Mouse (Mus musculus) forebrain, postnatal 0 days (tissue): ENCODE measurements at regions not wholly inside any gene's neighbourhood (a gene's known extent, or its start where the extent isn't known, plus 50 kb on each side); places are given as distances from the start of the nearest gene placed in this dataset.

Source experiments
- ATAC-seq: fragments of 200-750 bp; cut with Nextera tagmentation; 2 replicates; pipeline ENCODE4 v1.8.0; 2017; ENCODE audit warnings: mild to moderate bottlenecking, moderate library complexity
- DNase-seq: peaks from one replicate; pipeline ENCODE4 v3.0.0-alpha.2; 2015
- H3K27ac ChIP-seq: fragments of 300-500 bp; sonication (generic); 2 replicates; pipeline ENCODE4 v1.5.1; 2014; ENCODE audit warnings: low read depth, mild to moderate bottlenecking, antibody characterized with exemption, low read length, moderate library complexity, mixed read lengths
- H3K27me3 ChIP-seq: fragments of 300-500 bp; sonication (generic); 2 replicates; pipeline ENCODE4 v1.6.1; 2014; ENCODE audit warnings: mild to moderate bottlenecking, low read length, mixed read lengths; ENCODE audit not compliant: insufficient read depth
- H3K36me3 ChIP-seq: fragments of 300-500 bp; sonication (generic); 2 replicates; pipeline ENCODE4 v1.6.1; 2014; ENCODE audit warnings: mild to moderate bottlenecking, moderate library complexity; ENCODE audit not compliant: insufficient read depth
- H3K4me1 ChIP-seq: fragments of 300-500 bp; sonication (generic); 2 replicates; pipeline ENCODE4 v1.6.1; 2014; ENCODE audit warnings: antibody characterized with exemption; ENCODE audit not compliant: insufficient read depth
- H3K4me2 ChIP-seq: fragments of 300-500 bp; sonication (generic); 2 replicates; pipeline ENCODE4 v1.6.1; 2014; ENCODE audit warnings: low read depth, mild to moderate bottlenecking, moderate library complexity
- H3K4me3 ChIP-seq: fragments of 300-500 bp; sonication (generic); 2 replicates; pipeline ENCODE4 v1.5.1; 2014; ENCODE audit warnings: low read depth, low read length, mixed read lengths
- H3K9ac ChIP-seq: fragments of 300-500 bp; sonication (generic); 2 replicates; pipeline ENCODE4 v1.6.1; 2014; ENCODE audit warnings: mild to moderate bottlenecking
- H3K9me3 ChIP-seq: fragments of 300-500 bp; sonication (generic); 2 replicates; pipeline ENCODE4 v1.6.1; 2016; ENCODE audit warnings: low read length
- CTCF ChIP-seq: sonication (generic); IDR thresholded peaks from 2 replicates; pipeline ENCODE4 v1.5.1; 2016; ENCODE audit warnings: antibody characterized with exemption, control low read depth, low read depth

DNA sequence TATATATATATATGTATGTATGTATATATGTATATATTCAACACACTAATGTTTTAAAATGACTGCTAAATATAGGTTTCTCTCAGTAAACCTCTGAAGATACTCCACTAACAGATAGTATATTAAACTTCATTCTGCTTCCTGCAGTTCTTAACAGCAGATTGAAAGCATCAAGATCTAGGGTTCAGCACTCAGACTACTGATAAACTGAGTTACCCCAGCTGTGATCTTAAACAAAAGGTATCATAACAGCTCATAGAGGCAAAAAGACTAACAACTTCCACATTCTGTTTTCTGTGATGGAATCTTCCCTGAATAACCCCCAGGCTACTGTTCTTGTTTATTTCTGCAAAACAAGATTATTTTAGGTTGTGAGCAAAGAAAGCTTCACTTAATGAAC lies 564.8 kb downstream of the Arl4a start:
- ATAC-seq (no peak), DNase-seq (no peak)
- no peaks in the 10 kb centered on the region for H3K36me3 ChIP-seq
- no peak overlapping the region for H3K27ac ChIP-seq
- no peak for TF ChIP-seq CTCF
- no peak overlapping the region for H3K4me3 ChIP-seq
- H3K9me3 ChIP-seq = no peaks in the 10 kb centered on the region
- no peaks in the 10 kb centered on the region for H3K27me3 ChIP-seq
- H3K4me1 ChIP-seq = no peaks in the 10 kb centered on the region
- no peak overlapping the region for H3K9ac ChIP-seq
- no peak overlapping the region for H3K4me2 ChIP-seq
